Mouse (Mus musculus) liver, adult 2 months (tissue): ENCODE measurements around the gene Tnfsfm13. TPM values are rescaled to one million over a fixed set of nuclear protein-coding genes. Genes with fewer than 3 reads are reported as not detected.

ENCODE experiments used
- DNase-seq: peaks from one replicate; pipeline ENCODE4 v3.0.0-alpha.2; 2011; ENCODE audit warnings: low read depth, low spot score; ENCODE audit errors: extremely low read depth
- H3K27ac ChIP-seq: fragments of 200-500 bp; replicated peaks from 2 replicates; pipeline ENCODE4 v1.5.1; 2012; ENCODE audit warnings: low read depth, mild to moderate bottlenecking, control low read depth, inconsistent platforms, low read length; ENCODE audit not compliant: insufficient read depth
- H3K27me3 ChIP-seq: fragments of 200-500 bp; 2 replicates; pipeline ENCODE4 v1.6.1; 2012; ENCODE audit warnings: mild to moderate bottlenecking, moderate library complexity, low read length, inconsistent platforms; ENCODE audit not compliant: control insufficient read depth, insufficient read depth
- H3K36me3 ChIP-seq: fragments of 200-500 bp; 2 replicates; pipeline ENCODE4 v1.6.1; 2012; ENCODE audit warnings: low read length, inconsistent platforms; ENCODE audit not compliant: control insufficient read depth, insufficient read depth
- H3K4me1 ChIP-seq: fragments of 200-500 bp; 2 replicates; pipeline ENCODE4 v1.6.1; 2011; ENCODE audit warnings: low read length; ENCODE audit not compliant: control insufficient read depth, insufficient read depth
- H3K4me3 ChIP-seq: fragments of 200-500 bp; 2 replicates; pipeline ENCODE4 v1.5.1; 2011; ENCODE audit warnings: low read depth, mild to moderate bottlenecking, control low read depth, low read length, moderate library complexity; ENCODE audit not compliant: insufficient read depth
- H3K79me2 ChIP-seq: fragments of 200-500 bp; 2 replicates; pipeline ENCODE4 v1.6.1; 2012; ENCODE audit warnings: inconsistent platforms, mild to moderate bottlenecking, low read length, moderate library complexity; ENCODE audit not compliant: control insufficient read depth, insufficient read depth
- H3K9ac ChIP-seq: fragments of 200-500 bp; 2 replicates; pipeline ENCODE4 v1.6.1; 2012; ENCODE audit warnings: low read depth, mild to moderate bottlenecking, control low read depth, inconsistent platforms, low read length
- CTCF ChIP-seq: fragments of 200-500 bp; IDR thresholded peaks from 2 replicates; pipeline ENCODE4 v1.5.1; 2011; ENCODE audit warnings: low read depth, low read length, control low read depth
- POLR2A ChIP-seq: fragments of 200-500 bp; IDR thresholded peaks from 2 replicates; pipeline ENCODE4 v1.6.1; 2011; ENCODE audit warnings: low read length, control low read depth; ENCODE audit not compliant: insufficient read depth; ENCODE audit errors: extremely low read depth
- WGBS: fragments of 180-500 bp; shearing (Covaris S2); methylation state at CpG from one replicate; pipeline ENCODE4 v1.1.7; 2018; 5-methylcytosine and 5-hydroxymethylcytosine counted together
- polyA plus RNA-seq: library from polyadenylated mRNA; depleted of rRNA; stranded (reverse); fragments of >200 nt; gene quantifications from 2 replicates; pipeline ENCODE4 v1.2.3, GENCODE M21; 2012
- total RNA-seq: library from RNA; depleted of rRNA; stranded (reverse); fragments of >200 nt; gene quantifications from 2 replicates; pipeline ENCODE4 v1.2.3, GENCODE M21; 2014

Gene Tnfsfm13
- total and polyA plus RNA-seq, 2 experiments, result 2.5 to 3.6 TPM

GRCm38 (mm10) chr11:69684128-69684745 is 11.7 kb downstream of the Tnfsfm13 start:
- Histone ChIP-seq H3K4me3 (no peak overlapping the region), H3K27me3 (no peaks in the 10 kb centered on the region), H3K79me2 (peaks cover 11% of the 10 kb centered on the region; the same call in 1 of the 2 replicates), H3K4me1 (peaks cover 11% of the 10 kb centered on the region), H3K27ac (no peak overlapping the region), H3K9ac (no peak overlapping the region), H3K36me3 (no peaks in the 10 kb centered on the region)
- no peak for DNase-seq
- TF ChIP-seq CTCF (no peak), POLR2A (no peak)
- WGBS, result 81% methylated on average over 12 of the region's 12 CpGs

- Histone ChIP-seq H3K27me3 (no peaks in the 10 kb centered on the region), H3K36me3 (no peaks in the 10 kb centered on the region; the same call in 1 of the 2 replicates), H3K9ac (no peak overlapping the region), H3K4me1 (peaks cover 11% of the 10 kb centered on the region), H3K79me2 (peaks cover 11% of the 10 kb centered on the region; the same call in 1 of the 2 replicates), H3K4me3 (no peak overlapping the region), H3K27ac (no peak overlapping the region)
- no peak for DNase-seq
- WGBS, result 82% methylated on average over 7 of the region's 7 CpGs
- TF ChIP-seq POLR2A (no peak), CTCF (no peak)
Observed at GRCm38 (mm10) chr11:69683576-69683975, 12.3 kb downstream of the Tnfsfm13 start.

GRCm38 (mm10) chr11:69682840-69683533 is 12.9 kb downstream of the Tnfsfm13 start:
- Histone ChIP-seq H3K4me1 (peaks cover 11% of the 10 kb centered on the region), H3K4me3 (no peak overlapping the region), H3K27ac (no peak overlapping the region)

GRCm38 (mm10) chr11:69682209-69682839 is 13.6 kb downstream of the Tnfsfm13 start:
- Histone ChIP-seq H3K4me1 (peaks cover 11% of the 10 kb centered on the region), H3K9ac (peak overlapping the region; percentile 84), H3K79me2 (peaks cover 11% of the 10 kb centered on the region; the same call in 1 of the 2 replicates), H3K36me3 (peaks cover 10% of the 10 kb centered on the region), H3K4me3 (peak overlapping the region; percentile 78), H3K27me3 (no peaks in the 10 kb centered on the region), H3K27ac (peak overlapping the region; percentile 94)
- WGBS, result 15% methylated on average over 24 of the region's 24 CpGs
- no peak for TF ChIP-seq CTCF
- no peak for TF ChIP-seq POLR2A
- DNase-seq, result no peak

More at GRCm38 (mm10) chr11:69682840-69683533, 12.9 kb downstream of the Tnfsfm13 start:
- Histone ChIP-seq H3K79me2 (peaks cover 11% of the 10 kb centered on the region; the same call in 1 of the 2 replicates), H3K9ac (no peak overlapping the region), H3K27me3 (no peaks in the 10 kb centered on the region), H3K36me3 (peaks cover 6% of the 10 kb centered on the region)
- TF ChIP-seq CTCF (peak; percentile 87), POLR2A (no peak)
- peak; percentile 66 for DNase-seq
- 26% methylated on average over 12 of the region's 12 CpGs for WGBS

- Histone ChIP-seq H3K27ac (peak within 1 kb of the TSS; percentile 94), H3K79me2 (peaks cover 11% of the 10 kb centered on the region; the same call in 1 of the 2 replicates), H3K27me3 (no peaks in the 10 kb centered on the region), H3K9ac (peak within 1 kb of the TSS; percentile 84), H3K4me3 (peak within 1 kb of the TSS; percentile 78), H3K4me1 (peaks cover 11% of the 10 kb centered on the region), H3K36me3 (peaks cover 15% of the 10 kb centered on the region)
- TF ChIP-seq POLR2A, result peak; percentile 86
- no peak for TF ChIP-seq CTCF
- WGBS, result under 1% methylated on average over 78 of the region's 80 CpGs
- peak; percentile 85 for DNase-seq
Observed at GRCm38 (mm10) chr11:69681314-69682208, 14.3 kb downstream of the Tnfsfm13 start, which contains the start of gene Senp3. TSS of gene Senp3 (minus strand) at chr11:69682084.
